Mouse (Mus musculus): Measurements from ENCODE around the gene Morn1. TPM values are rescaled to one million over a fixed set of nuclear protein-coding genes. Genes with fewer than 3 reads are reported as not detected.

Morn1 gene
- polyA plus RNA-seq, 1 experiment from 2014 or later = 3.6 TPM

- ATAC-seq = no peak
- TF ChIP-seq CTCF (IDR thresholded peaks at IDR 0.05) = no peak
- ChIA-PET CTCF (interaction anchor here (1.0 kb wide), 1 partner anchor 9 kb away, joined by 4 read pairs; no protein-coding TSS in a partner anchor), POLR2A (no interaction called here)
- H3K27me3 ChIP-seq = no peaks in the 10 kb centered on the region
- DNase-seq (ENCODE audit: low read depth, low spot score) = no peak
- in situ Hi-C loops (cut with MboI; ENCODE audit: low pct_unique_long_range_greater_than_20kb) = loop anchor here (5.0 kb wide), 1 partner anchor 78 kb away; no protein-coding TSS in a partner anchor
Measured at GRCm38 (mm10) chr4:155139281-155140045, 53.1 kb downstream of the Morn1 start.

GRCm38 (mm10) chr4:155140150-155140549, 53.8 kb downstream of the Morn1 start:
- ChIA-PET CTCF (no interaction called here), POLR2A (no interaction called here)
- ATAC-seq (no peak), DNase-seq (ENCODE audit: low read depth, low spot score) (no peak)
- in situ Hi-C loops (cut with MboI; ENCODE audit: low pct_unique_long_range_greater_than_20kb) = no loop called here
- TF ChIP-seq CTCF (IDR thresholded peaks at IDR 0.05) = no peak
- H3K27me3 ChIP-seq = no peaks in the 10 kb centered on the region

- TF ChIP-seq CTCF (IDR thresholded peaks at IDR 0.05) = no peak
- H3K27me3 ChIP-seq = no peaks in the 10 kb centered on the region
- POLR2A ChIA-PET = no interaction called here
- ATAC-seq (no peak), DNase-seq (ENCODE audit: low read depth, low spot score) (no peak)
- in situ Hi-C loops (cut with MboI; ENCODE audit: low pct_unique_long_range_greater_than_20kb) = no loop called here
- CTCF ChIA-PET = no interaction called here
Measured at GRCm38 (mm10) chr4:155140795-155141265, 54.5 kb downstream of the Morn1 start.

DNA sequence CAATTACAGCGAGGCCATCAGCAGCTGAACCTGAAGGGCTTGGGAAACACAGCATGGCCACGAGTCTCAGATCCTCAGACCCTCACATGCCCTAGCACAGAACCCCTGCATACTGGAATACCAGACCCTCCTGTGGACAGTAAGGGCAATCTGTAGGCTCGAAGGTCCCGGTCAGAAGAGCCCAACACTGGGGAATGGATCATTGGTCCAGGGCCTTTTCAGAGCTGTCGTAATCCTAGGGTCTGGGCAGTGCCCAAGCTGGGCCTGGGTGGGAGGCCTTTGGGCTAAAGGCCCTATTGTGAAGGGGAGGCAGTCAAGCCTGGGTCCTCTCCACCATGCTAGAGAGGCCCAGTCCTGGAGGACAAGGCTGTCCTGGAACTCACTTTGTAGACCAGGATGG, 56.5 kb downstream of the Morn1 start:
- ATAC-seq (no peak), DNase-seq (ENCODE audit: low read depth, low spot score) (no peak)
- H3K27me3 ChIP-seq = no peaks in the 10 kb centered on the region
- TF ChIP-seq CTCF (IDR thresholded peaks at IDR 0.05) = no peak
- in situ Hi-C loops (cut with MboI; ENCODE audit: low pct_unique_long_range_greater_than_20kb) = no loop called here
- ChIA-PET POLR2A (interaction anchor here (1.5 kb wide), 1 partner anchor 29 kb away, joined by 3 read pairs; no protein-coding TSS in a partner anchor), CTCF (interaction anchor here (1.6 kb wide), 1 partner anchor 48 kb away, joined by 4 read pairs; no protein-coding TSS in a partner anchor)

DNA sequence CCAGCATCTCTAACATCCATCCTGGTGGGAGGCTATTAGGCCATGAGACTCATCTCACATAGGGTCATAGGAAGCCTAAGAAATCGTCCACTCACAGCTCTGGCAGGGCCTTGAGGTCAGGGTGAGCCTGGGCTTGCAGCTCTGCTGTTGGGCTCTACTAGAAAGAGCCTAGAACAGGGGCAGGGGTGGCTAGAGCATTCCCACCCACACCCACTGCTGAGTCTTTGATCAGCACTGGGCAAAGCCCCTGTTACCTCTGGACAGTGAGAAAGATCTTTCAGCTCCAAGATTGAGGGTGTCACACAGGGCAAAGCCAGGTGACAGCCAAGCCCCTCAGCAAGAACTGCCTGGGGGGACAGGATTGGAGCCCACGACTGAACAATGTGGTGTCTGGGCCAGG, 57.0 kb downstream of the Morn1 start:
- ChIA-PET CTCF (interaction anchor here (1.7 kb wide), 1 partner anchor 103 kb away, joined by 3 read pairs; no protein-coding TSS in a partner anchor), POLR2A (interaction anchor here (1.5 kb wide), 1 partner anchor 28 kb away, joined by 3 read pairs; no protein-coding TSS in a partner anchor)
- no peak for TF ChIP-seq CTCF (IDR thresholded peaks at IDR 0.05)

GRCm38 (mm10) chr4:155143871-155144502, 57.6 kb downstream of the Morn1 start:
- H3K27me3 ChIP-seq = no peaks in the 10 kb centered on the region
- no peak for DNase-seq (ENCODE audit: low read depth, low spot score)
- TF ChIP-seq CTCF (IDR thresholded peaks at IDR 0.05) = no peak
- POLR2A ChIA-PET = interaction anchor here (1.5 to 1.7 kb wide), 2 partner anchors 28 to 93 kb away, joined by 3 to 4 read pairs; no protein-coding TSS in a partner anchor
- in situ Hi-C loops (cut with MboI; ENCODE audit: low pct_unique_long_range_greater_than_20kb) = no loop called here
- peak; percentile 84 for ATAC-seq
- CTCF ChIA-PET = interaction anchor here (1.7 kb wide), 1 partner anchor 102 kb away, joined by 3 read pairs; no protein-coding TSS in a partner anchor

More for the DNA sequence above, 57.0 kb downstream of the Morn1 start:
- no peaks in the 10 kb centered on the region for H3K27me3 ChIP-seq
- DNase-seq (ENCODE audit: low read depth, low spot score) (no peak), ATAC-seq (no peak)
- in situ Hi-C loops (cut with MboI; ENCODE audit: low pct_unique_long_range_greater_than_20kb) = no loop called here

- CTCF ChIA-PET = interaction anchor here (1.7 kb wide), 1 partner anchor 101 kb away, joined by 3 read pairs; no protein-coding TSS in a partner anchor
- ATAC-seq = no peak
- DNase-seq (ENCODE audit: low read depth, low spot score) = no peak
Measured at GRCm38 (mm10) chr4:155144548-155145180, 58.3 kb downstream of the Morn1 start.

DNA sequence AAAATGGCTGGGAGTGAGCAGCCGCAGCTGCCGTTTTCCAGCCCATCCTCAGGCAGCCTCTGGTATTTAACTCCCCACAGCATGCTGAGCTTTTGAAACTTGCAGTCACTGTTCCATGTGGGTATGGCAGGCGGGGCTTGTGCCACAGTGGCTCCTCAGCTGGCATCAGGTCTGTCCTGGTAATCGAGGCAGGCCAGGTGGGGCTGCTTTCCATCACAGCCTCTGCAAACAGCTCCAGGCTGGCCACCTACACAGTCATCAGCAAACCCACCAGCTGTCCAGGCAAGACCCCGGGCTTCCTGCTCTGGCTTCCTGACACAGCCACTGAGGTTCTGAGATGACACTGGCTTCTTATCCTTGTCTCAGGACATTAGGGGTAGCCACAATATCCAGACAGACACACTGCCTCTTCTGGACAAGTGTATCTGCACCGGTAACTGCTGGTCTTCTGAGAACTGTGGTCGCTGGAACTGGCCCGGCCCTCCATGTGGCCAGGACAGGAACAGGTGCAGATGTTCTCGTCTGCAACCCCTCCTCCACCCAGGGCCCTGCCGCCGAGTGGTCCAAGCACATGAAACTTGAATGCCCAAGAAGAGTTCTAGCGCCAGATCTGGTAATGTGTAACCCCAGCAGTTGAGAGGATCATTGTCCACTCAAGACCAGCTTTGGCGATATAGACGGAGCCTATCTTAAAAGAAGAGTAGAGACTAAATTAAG, 59.9 kb downstream of the Morn1 start:
- in situ Hi-C loops (cut with MboI; ENCODE audit: low pct_unique_long_range_greater_than_20kb) = no loop called here
- ATAC-seq = no peak

More at GRCm38 (mm10) chr4:155144548-155145180, 58.3 kb downstream of the Morn1 start:
- H3K27me3 ChIP-seq = no peaks in the 10 kb centered on the region
- POLR2A ChIA-PET = interaction anchor here (1.7 kb wide), 1 partner anchor 92 kb away, joined by 4 read pairs; no protein-coding TSS in a partner anchor
- in situ Hi-C loops (cut with MboI; ENCODE audit: low pct_unique_long_range_greater_than_20kb) = no loop called here
- TF ChIP-seq CTCF (IDR thresholded peaks at IDR 0.05) = no peak

GRCm38 (mm10) chr4:155148453-155148852, 62.1 kb downstream of the Morn1 start:
- no peaks in the 10 kb centered on the region for H3K27me3 ChIP-seq
- no peak for TF ChIP-seq CTCF (IDR thresholded peaks at IDR 0.05)
- DNase-seq (ENCODE audit: low read depth, low spot score) = no peak
- in situ Hi-C loops (cut with MboI; ENCODE audit: low pct_unique_long_range_greater_than_20kb) = no loop called here
- no peak for ATAC-seq
- CTCF ChIA-PET = interaction anchor here (1.1 kb wide), 1 partner anchor 9 kb away, joined by 4 read pairs; no protein-coding TSS in a partner anchor
- POLR2A ChIA-PET = interaction anchor here (0.6 kb wide), 1 partner anchor 67 kb away, joined by 3 read pairs; no protein-coding TSS in a partner anchor

More for the DNA sequence above, 59.9 kb downstream of the Morn1 start:
- CTCF ChIA-PET = no interaction called here
- POLR2A ChIA-PET = interaction anchor here (0.6 kb wide), 2 partner anchors 41 to 327 kb away, joined by 3 to 4 read pairs; no protein-coding TSS in a partner anchor
- H3K27me3 ChIP-seq = no peaks in the 10 kb centered on the region
- no peak for TF ChIP-seq CTCF (IDR thresholded peaks at IDR 0.05)
- DNase-seq (ENCODE audit: low read depth, low spot score) = no peak

Data from Patski (cell line).